Mouse (Mus musculus): ENCODE data around the gene Dcaf8.

DNA sequence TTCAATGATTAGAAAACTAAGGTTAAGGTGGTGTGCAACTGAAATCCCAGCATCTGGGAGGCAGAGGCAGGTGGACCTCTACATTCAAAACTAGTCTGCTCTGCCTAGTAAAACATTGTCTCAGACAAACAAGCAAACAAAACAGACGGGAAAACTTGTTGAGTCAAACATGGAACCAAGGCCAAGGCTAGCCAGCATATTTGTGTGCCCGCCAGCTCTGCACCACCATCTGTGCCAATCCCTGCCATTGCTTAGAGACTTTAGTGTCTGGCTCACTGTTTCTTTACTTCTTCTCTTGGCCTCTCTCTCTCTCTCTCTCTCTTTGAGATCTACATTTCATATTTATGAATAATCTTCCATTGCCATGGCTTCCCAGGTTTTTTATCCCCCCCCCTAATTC, 80.3 kb downstream of the Dcaf8 start:
- TF ChIP-seq CTCF (IDR thresholded peaks at IDR 0.05; ENCODE audit: low read depth, low read length) (no peak), EP300 (IDR thresholded peaks at IDR 0.05; ENCODE audit: insufficient read depth, low read depth, low read length) (no peak)
